Mouse (Mus musculus) stomach, embryonic 16.5 days (tissue): ENCODE results near the gene Gnb4. TPM values are rescaled to one million over a fixed set of nuclear protein-coding genes. Genes with fewer than 3 reads are reported as not detected.
A peak's percentile ranks its signal among the peaks of the same experiment; 100 is the strongest.

Experiments used
- ATAC-seq: fragments of 200-750 bp; cut with Nextera tagmentation; 2 replicates; pipeline ENCODE4 v1.8.0; 2017; ENCODE audit warnings: moderate number of reproducible peaks, moderate TSS enrichment; ENCODE audit not compliant: insufficient read depth, low FRiP score
- H3K27ac ChIP-seq: fragments of 300-500 bp; sonication (generic); 2 replicates; pipeline ENCODE4 v1.5.1; 2014; ENCODE audit warnings: low read length
- H3K27me3 ChIP-seq: fragments of 300-500 bp; sonication (generic); 2 replicates; pipeline ENCODE4 v1.6.1; 2014; ENCODE audit warnings: low read length, control low read depth, mixed read lengths; ENCODE audit not compliant: control insufficient read depth, insufficient read depth
- H3K36me3 ChIP-seq: fragments of 300-500 bp; sonication (generic); 2 replicates; pipeline ENCODE4 v1.6.1; 2014; ENCODE audit warnings: low read length; ENCODE audit not compliant: control insufficient read depth, insufficient read depth
- H3K4me1 ChIP-seq: fragments of 300-500 bp; sonication (generic); 2 replicates; pipeline ENCODE4 v1.6.1; 2014; ENCODE audit warnings: low read length, control low read depth, mixed read lengths; ENCODE audit not compliant: control insufficient read depth, insufficient read depth
- H3K4me2 ChIP-seq: fragments of 300-500 bp; sonication (generic); 2 replicates; pipeline ENCODE4 v1.6.1; 2014; ENCODE audit warnings: low read depth, low read length, mixed read lengths
- H3K4me3 ChIP-seq: fragments of 300-500 bp; sonication (generic); replicated peaks from 2 replicates; pipeline ENCODE4 v1.5.1; 2014; ENCODE audit warnings: mild to moderate bottlenecking, low read length
- H3K9ac ChIP-seq: fragments of 300-500 bp; sonication (generic); 2 replicates; pipeline ENCODE4 v1.6.1; 2014; ENCODE audit warnings: low read length
- H3K9me3 ChIP-seq: fragments of 300-500 bp; sonication (generic); replicated peaks from 2 replicates; pipeline ENCODE4 v1.6.1; 2016; ENCODE audit warnings: low read length, control low read depth; ENCODE audit not compliant: control insufficient read depth
- WGBS: fragments of 180-500 bp; shearing (Covaris S2); extraction: QIAGEN DNeasy Blood & Tissue Kit; methylation state at CpG from one replicate; pipeline ENCODE4 v1.1.7; 2014; 5-methylcytosine and 5-hydroxymethylcytosine counted together
- polyA plus RNA-seq: library from polyadenylated mRNA; unstranded; fragments of >200 nt; fragmentation: Nextera tagmentation; extraction: Ambion mirVana; gene quantifications from 2 replicates; pipeline ENCODE4 v1.2.1, GENCODE M21; 2015

The Gnb4 gene
- polyA plus RNA-seq, 1 experiment from 2014 or later: 66.1 TPM

- H3K4me2 ChIP-seq: no peak overlapping the region
- H3K36me3 ChIP-seq: no peaks in the 10 kb centered on the region
- WGBS: 87% methylated on average over 1 of the region's 1 CpGs
- no peaks in the 10 kb centered on the region for H3K27me3 ChIP-seq
- H3K9me3 ChIP-seq: no peaks in the 10 kb centered on the region
- no peak overlapping the region for H3K4me3 ChIP-seq
- no peak overlapping the region for H3K27ac ChIP-seq
- ATAC-seq: no peak
- no peaks in the 10 kb centered on the region for H3K4me1 ChIP-seq
- no peak overlapping the region for H3K9ac ChIP-seq
Measured at GRCm38 (mm10) chr3:32621658-32622057, 5.3 kb upstream of the Gnb4 start.

- peak overlapping the region; percentile 82 for H3K9ac ChIP-seq
- no peaks in the 10 kb centered on the region for H3K27me3 ChIP-seq
- peak overlapping the region; percentile 66 for H3K4me3 ChIP-seq
- H3K36me3 ChIP-seq: no peaks in the 10 kb centered on the region
- ATAC-seq: peak; percentile 41; the same call in 1 of the 2 replicates
- peak overlapping the region; percentile 88 for H3K27ac ChIP-seq
- H3K4me1 ChIP-seq: peaks cover 7% of the 10 kb centered on the region
- H3K9me3 ChIP-seq: no peaks in the 10 kb centered on the region
- 8% methylated on average over 16 of the region's 16 CpGs for WGBS
- H3K4me2 ChIP-seq: peak overlapping the region; percentile 61
Measured at GRCm38 (mm10) chr3:32617053-32617642, 763 bp upstream of the Gnb4 start.

GRCm38 (mm10) chr3:32616006-32616330 is 417 bp downstream of the Gnb4 start:
- WGBS: 14% methylated on average over 6 of the region's 14 CpGs
- Histone ChIP-seq H3K9ac (peak overlapping the region; percentile 82), H3K9me3 (no peaks in the 10 kb centered on the region), H3K4me1 (peaks cover 7% of the 10 kb centered on the region), H3K27me3 (no peaks in the 10 kb centered on the region), H3K27ac (peak overlapping the region; percentile 88), H3K4me3 (peak overlapping the region; percentile 66), H3K4me2 (peak overlapping the region; percentile 61), H3K36me3 (no peaks in the 10 kb centered on the region)
- peak; percentile 37; the same call in 1 of the 2 replicates for ATAC-seq

- Histone ChIP-seq H3K4me1 (peaks cover 7% of the 10 kb centered on the region), H3K27me3 (no peaks in the 10 kb centered on the region), H3K27ac (no peak overlapping the region), H3K4me2 (peak overlapping the region; percentile 61), H3K9ac (peak overlapping the region; percentile 82), H3K36me3 (no peaks in the 10 kb centered on the region), H3K4me3 (peak overlapping the region; percentile 66), H3K9me3 (no peaks in the 10 kb centered on the region)
- WGBS: 31% methylated on average over 5 of the region's 5 CpGs
- no peak for ATAC-seq
Measured at GRCm38 (mm10) chr3:32615376-32615775, 1.0 kb downstream of the Gnb4 start.

GRCm38 (mm10) chr3:32614786-32615185 is 1.6 kb downstream of the Gnb4 start:
- Histone ChIP-seq H3K9ac (no peak overlapping the region), H3K9me3 (no peaks in the 10 kb centered on the region), H3K27ac (no peak overlapping the region), H3K36me3 (no peaks in the 10 kb centered on the region), H3K27me3 (no peaks in the 10 kb centered on the region), H3K4me1 (peaks cover 7% of the 10 kb centered on the region), H3K4me2 (peak overlapping the region; percentile 61), H3K4me3 (peak overlapping the region; percentile 19; the same call in 1 of the 2 replicates)
- ATAC-seq: no peak
- 61% methylated on average over 2 of the region's 2 CpGs for whole genome bisulfite sequencing

- Histone ChIP-seq H3K4me3 (no peak overlapping the region), H3K27me3 (no peaks in the 10 kb centered on the region), H3K27ac (no peak overlapping the region), H3K4me1 (peaks cover 7% of the 10 kb centered on the region), H3K4me2 (no peak overlapping the region), H3K9me3 (no peaks in the 10 kb centered on the region), H3K36me3 (no peaks in the 10 kb centered on the region), H3K9ac (no peak overlapping the region)
- no peak for ATAC-seq
- WGBS: 72% methylated on average over 11 of the region's 11 CpGs
Measured at GRCm38 (mm10) chr3:32611606-32612170, 4.7 kb downstream of the Gnb4 start.

GRCm38 (mm10) chr3:32610560-32610959 is 5.8 kb downstream of the Gnb4 start:
- Histone ChIP-seq H3K4me3 (no peak overlapping the region), H3K4me1 (peaks cover 7% of the 10 kb centered on the region), H3K9me3 (no peaks in the 10 kb centered on the region), H3K27ac (no peak overlapping the region), H3K9ac (no peak overlapping the region), H3K27me3 (no peaks in the 10 kb centered on the region), H3K36me3 (no peaks in the 10 kb centered on the region), H3K4me2 (no peak overlapping the region)
- WGBS: 28% methylated on average over 7 of the region's 7 CpGs
- peak; percentile 73; the same call in 1 of the 2 replicates for ATAC-seq

GRCm38 (mm10) chr3:32609233-32609632 is 7.2 kb downstream of the Gnb4 start:
- H3K4me2 ChIP-seq: no peak overlapping the region
- H3K4me3 ChIP-seq: no peak overlapping the region
- no peaks in the 10 kb centered on the region for H3K36me3 ChIP-seq
- H3K27ac ChIP-seq: no peak overlapping the region
- no peaks in the 10 kb centered on the region for H3K4me1 ChIP-seq
- H3K9me3 ChIP-seq: no peaks in the 10 kb centered on the region
- 0 out of 2 replicates have a peak, but pooled peaks have one; percentile 25 for ATAC-seq
- no peak overlapping the region for H3K9ac ChIP-seq
- WGBS: 99% methylated on average over 4 of the region's 4 CpGs
- H3K27me3 ChIP-seq: no peaks in the 10 kb centered on the region

- ATAC-seq: no peak
- no peak overlapping the region for H3K4me2 ChIP-seq
- no peaks in the 10 kb centered on the region for H3K9me3 ChIP-seq
- WGBS: 90% methylated on average over 10 of the region's 10 CpGs
- H3K27ac ChIP-seq: no peak overlapping the region
- H3K4me3 ChIP-seq: no peak overlapping the region
- H3K4me1 ChIP-seq: no peaks in the 10 kb centered on the region
- no peaks in the 10 kb centered on the region for H3K36me3 ChIP-seq
- no peaks in the 10 kb centered on the region for H3K27me3 ChIP-seq
- no peak overlapping the region for H3K9ac ChIP-seq
Measured at GRCm38 (mm10) chr3:32601055-32601454, 15.3 kb downstream of the Gnb4 start.
